Mouse (Mus musculus): Measurements from ENCODE around the gene Gng4. TPM values are rescaled to one million over a fixed set of nuclear protein-coding genes. Genes with fewer than 3 reads are reported as not detected.

Gng4 gene
- polyA plus RNA-seq (2015; fragmentation: Nextera tagmentation; extraction: Ambion mirVana), result not detected in 2 replicates

GRCm38 (mm10) chr13:13783894-13784419 lies at the start of gene Gng4:
Gng4 (plus strand) TSS chr13:13784059.
- no peak within 1 kb of the TSS for H3K27ac ChIP-seq (ENCODE audit: low read depth)
- H3K27me3 ChIP-seq (ENCODE audit: insufficient read depth, low read length), result peaks cover 40% of the 10 kb centered on the region
- ATAC-seq (peak; percentile 25; the same call in 1 of the 2 replicates), DNase-seq (peak; percentile 34)
- peaks cover 4% of the 10 kb centered on the region; the same call in 1 of the 2 replicates for H3K36me3 ChIP-seq (replicated peaks; ENCODE audit: insufficient read depth, low read length)
- H3K4me1 ChIP-seq (ENCODE audit: insufficient read depth), result peaks cover 16% of the 10 kb centered on the region
- H3K9ac ChIP-seq (replicated peaks), result no peak within 1 kb of the TSS
- under 1% methylated on average over 30 of the region's 43 CpGs for WGBS (ENCODE audit: insufficient replicate concordance)
- H3K4me3 ChIP-seq (ENCODE audit: low read depth, low read length), result peak within 1 kb of the TSS; percentile 49
- no peaks in the 10 kb centered on the region for H3K9me3 ChIP-seq (ENCODE audit: low read length)
- no peak for TF ChIP-seq EP300 (IDR thresholded peaks at IDR 0.05; ENCODE audit: low read depth)
- TF ChIP-seq CTCF (IDR thresholded peaks at IDR 0.05; ENCODE audit: low read depth), result no peak
- peak within 1 kb of the TSS; percentile 79 for H3K4me2 ChIP-seq (ENCODE audit: low read depth, low read length)

- DNase-seq (no peak), ATAC-seq (no peak)
- Histone ChIP-seq H3K9ac (replicated peaks) (no peak overlapping the region), H3K4me3 (ENCODE audit: low read depth, low read length) (no peak overlapping the region), H3K27me3 (ENCODE audit: insufficient read depth, low read length) (no peaks in the 10 kb centered on the region), H3K4me2 (ENCODE audit: low read depth, low read length) (no peak overlapping the region), H3K4me1 (ENCODE audit: insufficient read depth) (no peaks in the 10 kb centered on the region), H3K9me3 (ENCODE audit: low read length) (no peaks in the 10 kb centered on the region), H3K27ac (ENCODE audit: low read depth) (no peak overlapping the region), H3K36me3 (replicated peaks; ENCODE audit: insufficient read depth, low read length) (peaks cover 39% of the 10 kb centered on the region)
- 74% methylated on average over 4 of the region's 4 CpGs for WGBS (ENCODE audit: insufficient replicate concordance)
- no peak for TF ChIP-seq EP300 (IDR thresholded peaks at IDR 0.05; ENCODE audit: low read depth)
- TF ChIP-seq CTCF (IDR thresholded peaks at IDR 0.05; ENCODE audit: low read depth), result no peak
Observed at GRCm38 (mm10) chr13:13739232-13739631, 44.6 kb upstream of the Gng4 start.

- Histone ChIP-seq H3K4me2 (ENCODE audit: low read depth, low read length) (no peak overlapping the region), H3K9me3 (ENCODE audit: low read length) (no peaks in the 10 kb centered on the region), H3K36me3 (replicated peaks; ENCODE audit: insufficient read depth, low read length) (peaks cover 54% of the 10 kb centered on the region), H3K27me3 (ENCODE audit: insufficient read depth, low read length) (no peaks in the 10 kb centered on the region), H3K4me1 (ENCODE audit: insufficient read depth) (no peaks in the 10 kb centered on the region), H3K27ac (ENCODE audit: low read depth) (no peak overlapping the region), H3K9ac (replicated peaks) (no peak overlapping the region), H3K4me3 (ENCODE audit: low read depth, low read length) (no peak overlapping the region)
- 77% methylated on average over 3 of the region's 3 CpGs for WGBS (ENCODE audit: insufficient replicate concordance)
- ATAC-seq (no peak), DNase-seq (no peak)
- TF ChIP-seq EP300 (IDR thresholded peaks at IDR 0.05; ENCODE audit: low read depth), result no peak
- no peak for TF ChIP-seq CTCF (IDR thresholded peaks at IDR 0.05; ENCODE audit: low read depth)
Observed at GRCm38 (mm10) chr13:13745911-13746310, 37.9 kb upstream of the Gng4 start.

- Histone ChIP-seq H3K9me3 (ENCODE audit: low read length) (no peaks in the 10 kb centered on the region), H3K4me2 (ENCODE audit: low read depth, low read length) (no peak overlapping the region), H3K4me3 (ENCODE audit: low read depth, low read length) (no peak overlapping the region), H3K36me3 (replicated peaks; ENCODE audit: insufficient read depth, low read length) (peaks cover 30% of the 10 kb centered on the region), H3K9ac (replicated peaks) (no peak overlapping the region), H3K27me3 (ENCODE audit: insufficient read depth, low read length) (no peaks in the 10 kb centered on the region), H3K4me1 (ENCODE audit: insufficient read depth) (no peaks in the 10 kb centered on the region), H3K27ac (ENCODE audit: low read depth) (no peak overlapping the region)
- peak; percentile 31 for ATAC-seq
- TF ChIP-seq CTCF (IDR thresholded peaks at IDR 0.05; ENCODE audit: low read depth) (no peak), EP300 (IDR thresholded peaks at IDR 0.05; ENCODE audit: low read depth) (no peak)
- DNase-seq, result peak; percentile 47
Observed at GRCm38 (mm10) chr13:13775778-13776494, 7.9 kb upstream of the Gng4 start.

GRCm38 (mm10) chr13:13777052-13777451 lies 6.8 kb upstream of the Gng4 start:
- ATAC-seq (no peak), DNase-seq (no peak)
- TF ChIP-seq EP300 (IDR thresholded peaks at IDR 0.05; ENCODE audit: low read depth) (no peak), CTCF (IDR thresholded peaks at IDR 0.05; ENCODE audit: low read depth) (no peak)
- 84% methylated on average over 11 of the region's 11 CpGs for WGBS (ENCODE audit: insufficient replicate concordance)
- Histone ChIP-seq H3K27ac (ENCODE audit: low read depth) (no peak overlapping the region), H3K27me3 (ENCODE audit: insufficient read depth, low read length) (no peaks in the 10 kb centered on the region), H3K4me2 (ENCODE audit: low read depth, low read length) (no peak overlapping the region), H3K9me3 (ENCODE audit: low read length) (no peaks in the 10 kb centered on the region), H3K36me3 (replicated peaks; ENCODE audit: insufficient read depth, low read length) (peaks cover 30% of the 10 kb centered on the region), H3K9ac (replicated peaks) (no peak overlapping the region), H3K4me1 (ENCODE audit: insufficient read depth) (no peaks in the 10 kb centered on the region), H3K4me3 (ENCODE audit: low read depth, low read length) (no peak overlapping the region)

- Histone ChIP-seq H3K9ac (replicated peaks) (no peak overlapping the region), H3K36me3 (replicated peaks; ENCODE audit: insufficient read depth, low read length) (peaks cover 30% of the 10 kb centered on the region), H3K4me1 (ENCODE audit: insufficient read depth) (no peaks in the 10 kb centered on the region), H3K27me3 (ENCODE audit: insufficient read depth, low read length) (peaks cover under 1% of the 10 kb centered on the region; the same call in 1 of the 2 replicates), H3K4me3 (ENCODE audit: low read depth, low read length) (no peak overlapping the region), H3K27ac (ENCODE audit: low read depth) (no peak overlapping the region), H3K9me3 (ENCODE audit: low read length) (no peaks in the 10 kb centered on the region), H3K4me2 (ENCODE audit: low read depth, low read length) (no peak overlapping the region)
- no peak for DNase-seq
- no peak for ATAC-seq
- 82% methylated on average over 8 of the region's 8 CpGs for WGBS (ENCODE audit: insufficient replicate concordance)
- TF ChIP-seq EP300 (IDR thresholded peaks at IDR 0.05; ENCODE audit: low read depth) (no peak), CTCF (IDR thresholded peaks at IDR 0.05; ENCODE audit: low read depth) (no peak)
Observed at GRCm38 (mm10) chr13:13777696-13778095, 6.2 kb upstream of the Gng4 start.

Data from liver, postnatal 0 days (tissue).